Mouse (Mus musculus): ENCODE data around the gene Cript. TPM values are rescaled to one million over a fixed set of nuclear protein-coding genes. Genes with fewer than 3 reads are reported as not detected.

Gene Cript
- polyA plus RNA-seq (2017; shearing (Covaris generic)): 100 to 1,000 TPM; 110 to 115 TPM

GRCm38 (mm10) chr17:87025269-87025949, at the start of gene Cript, which contains the start of gene Pigf:
Gene Cript (plus strand): TSS chr17:87025550.
Gene Pigf (minus strand): TSS chr17:87025406.
- peak; percentile 98 for ATAC-seq

- ATAC-seq: peak; percentile 73
These were observed 49.0 kb upstream of the Cript start for GRCm38 (mm10) chr17:86976387-86976786.

GRCm38 (mm10) chr17:86978496-86978895, 46.9 kb upstream of the Cript start:
- ATAC-seq: no peak

GRCm38 (mm10) chr17:86981205-86981604, 44.1 kb upstream of the Cript start:
- ATAC-seq: no peak

- ATAC-seq: no peak
These were observed 43.6 kb upstream of the Cript start for GRCm38 (mm10) chr17:86981701-86982100.

- ATAC-seq: no peak
These were observed 42.9 kb upstream of the Cript start for GRCm38 (mm10) chr17:86982497-86982896.

- no peak for ATAC-seq
These were observed 38.8 kb upstream of the Cript start for GRCm38 (mm10) chr17:86986449-86987138.

GRCm38 (mm10) chr17:86988161-86988560, 37.2 kb upstream of the Cript start:
- ATAC-seq: no peak

GRCm38 (mm10) chr17:86988601-86989184, 36.7 kb upstream of the Cript start:
- no peak for ATAC-seq

GRCm38 (mm10) chr17:86991306-86991705, 34.0 kb upstream of the Cript start:
- no peak for ATAC-seq

GRCm38 (mm10) chr17:86997323-86997722, 28.0 kb upstream of the Cript start:
- ATAC-seq: no peak

- ATAC-seq: no peak
These were observed 16.4 kb upstream of the Cript start for GRCm38 (mm10) chr17:87008950-87009349.

- ATAC-seq: no peak
These were observed 13.9 kb upstream of the Cript start for GRCm38 (mm10) chr17:87011301-87012019.

- no peak for ATAC-seq
These were observed 5.7 kb upstream of the Cript start for GRCm38 (mm10) chr17:87019692-87020091.

- ATAC-seq: no peak
These were observed 683 bp upstream of the Cript start for GRCm38 (mm10) chr17:87024491-87025242.

GRCm38 (mm10) chr17:87036141-87037073, 11.1 kb downstream of the Cript start:
- peak; percentile 87 for ATAC-seq

GRCm38 (mm10) chr17:87038496-87038895, 13.1 kb downstream of the Cript start:
- no peak for ATAC-seq

- ATAC-seq: no peak
These were observed 16.4 kb downstream of the Cript start for GRCm38 (mm10) chr17:87041739-87042138.

- ATAC-seq: peak; percentile 97
These were observed 19.0 kb downstream of the Cript start for GRCm38 (mm10) chr17:87044364-87044763.

- no peak for ATAC-seq
These were observed 19.4 kb downstream of the Cript start for GRCm38 (mm10) chr17:87044796-87045195.

- no peak for ATAC-seq
These were observed 24.3 kb downstream of the Cript start for GRCm38 (mm10) chr17:87049696-87050095.
